Mouse (Mus musculus) regulatory T cell (primary cell): ENCODE results near the gene Apol7a.

Experiments
- in situ Hi-C: fragments of 300-600 bp; cut with MboI, MseI; formaldehyde crosslinking; loops from one replicate; pipeline ENCODE4 v1.15.1; 2025; ENCODE audit warnings: high pct_unique_total_duplicates

Gene Apol7a

DNA sequence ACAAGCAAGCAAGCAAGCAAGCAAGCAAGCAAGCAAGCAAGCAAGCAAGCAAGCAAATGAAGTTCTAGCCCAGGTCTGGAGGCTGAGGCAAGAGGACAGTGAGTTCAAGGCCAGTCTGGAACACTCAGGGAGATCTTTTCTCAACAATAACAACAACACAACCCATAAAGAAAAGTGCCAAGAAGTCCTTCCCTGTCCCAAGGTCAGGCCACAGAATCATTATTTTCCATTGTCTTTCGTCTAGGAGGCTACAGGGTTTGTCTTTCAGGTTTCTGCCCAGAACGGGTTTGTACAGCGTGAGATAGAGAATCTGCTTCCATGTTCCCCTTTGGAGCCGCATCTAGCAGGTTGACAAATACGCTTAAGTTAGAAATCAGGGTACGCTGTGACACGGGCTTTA is 48.8 kb downstream of the Apol7a start:
- in situ Hi-C loops = no loop called here

DNA sequence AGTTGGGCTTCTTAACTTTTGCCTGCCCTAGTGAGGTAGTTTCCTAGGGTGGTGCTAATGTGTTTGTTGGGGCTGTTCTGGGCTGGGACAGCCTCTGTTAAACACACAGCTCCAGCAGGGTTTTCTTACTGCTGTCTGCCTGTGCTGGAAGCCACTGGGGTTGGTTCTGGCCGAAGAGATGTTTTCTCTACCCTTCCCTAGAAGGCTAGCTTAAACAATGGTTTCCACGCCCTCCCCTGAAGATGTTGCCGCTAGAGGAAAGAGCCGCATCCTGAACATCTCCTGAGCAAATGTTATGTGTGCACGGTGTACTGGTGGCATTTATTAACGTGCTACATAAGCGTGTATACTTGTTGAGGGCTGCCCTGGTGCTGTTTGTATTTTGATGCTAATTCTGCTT is 50.8 kb downstream of the Apol7a start:
- in situ Hi-C loops = no loop called here

DNA sequence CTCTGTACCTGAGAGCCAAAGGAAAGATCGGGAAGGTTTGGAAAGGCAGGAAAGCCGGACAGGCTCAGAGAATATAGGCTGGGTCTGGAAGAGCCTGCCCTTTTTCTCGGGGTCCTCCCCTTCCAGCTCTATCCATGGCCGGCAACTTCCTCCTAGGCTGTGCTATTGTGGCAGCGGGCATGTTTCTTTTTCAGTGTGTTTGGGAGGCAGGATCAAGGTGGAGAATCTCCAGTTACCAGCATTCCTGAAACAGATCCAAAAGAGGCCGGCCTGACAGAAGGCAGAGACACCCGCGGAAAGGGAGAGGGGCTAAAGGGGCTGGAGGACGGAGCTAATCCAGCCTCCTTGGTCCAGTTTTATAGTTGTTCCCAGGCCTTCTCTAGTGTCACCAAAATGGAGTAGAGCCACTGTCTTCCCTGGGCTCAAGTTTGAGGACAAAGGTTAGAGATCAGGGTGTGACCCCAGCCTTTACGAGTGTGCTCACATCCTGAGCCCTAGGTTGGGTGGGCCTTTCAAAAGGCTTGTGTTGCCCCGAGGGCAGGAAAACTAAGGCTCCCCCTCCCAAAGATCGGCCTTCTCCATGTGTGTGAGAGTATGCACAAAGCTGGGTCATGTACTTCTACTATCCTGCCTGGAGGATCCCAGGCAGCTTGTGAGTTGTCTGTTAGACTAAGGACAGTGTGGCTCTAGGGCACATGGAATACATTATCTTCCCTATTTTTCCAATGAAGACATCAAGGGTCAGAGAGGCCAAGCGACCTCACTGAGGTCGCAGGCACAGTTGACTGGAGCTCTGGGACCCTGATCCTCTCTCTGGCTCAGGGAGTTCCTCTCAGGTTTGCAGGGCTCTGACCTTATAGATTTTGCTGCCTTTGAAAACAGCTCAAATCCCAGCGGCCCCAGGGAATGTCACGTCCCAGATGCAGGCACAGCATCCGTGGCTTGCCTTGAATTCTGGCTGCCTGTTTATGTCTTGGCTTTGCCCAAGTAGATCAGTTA is 54.5 kb downstream of the Apol7a start:
- in situ Hi-C loops = no loop called here

DNA sequence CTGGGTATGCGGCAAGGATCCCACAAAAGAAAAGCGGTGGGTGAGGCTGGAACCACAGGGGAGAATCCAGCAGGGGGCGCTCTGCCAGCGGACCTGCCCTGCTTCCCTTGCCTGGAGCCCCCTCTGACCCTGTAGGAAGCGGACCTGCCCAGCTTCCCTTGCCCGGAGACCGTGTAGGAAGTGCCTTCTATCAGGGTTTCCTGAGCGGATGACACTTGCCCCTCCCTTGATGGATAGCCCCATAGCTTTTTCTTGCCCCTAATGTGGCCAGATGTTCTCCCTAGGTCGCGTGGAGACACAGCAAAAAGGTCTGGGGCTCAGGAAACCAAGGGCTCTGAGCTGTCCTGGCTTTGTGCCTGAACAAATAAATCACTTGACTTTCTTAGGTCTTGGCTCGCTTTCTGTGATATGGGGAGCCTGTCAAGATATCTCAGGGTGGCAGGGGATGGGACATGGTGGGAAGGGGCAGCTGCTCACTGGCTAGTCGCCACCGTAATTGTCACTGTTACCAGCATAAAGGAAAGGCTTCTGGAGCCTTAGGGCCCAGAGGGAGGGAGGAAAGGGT is 55.3 kb downstream of the Apol7a start:
- in situ Hi-C loops = no loop called here

GRCm38 (mm10) chr15:77342962-77343526 is 55.9 kb downstream of the Apol7a start:
- in situ Hi-C loops = no loop called here

DNA sequence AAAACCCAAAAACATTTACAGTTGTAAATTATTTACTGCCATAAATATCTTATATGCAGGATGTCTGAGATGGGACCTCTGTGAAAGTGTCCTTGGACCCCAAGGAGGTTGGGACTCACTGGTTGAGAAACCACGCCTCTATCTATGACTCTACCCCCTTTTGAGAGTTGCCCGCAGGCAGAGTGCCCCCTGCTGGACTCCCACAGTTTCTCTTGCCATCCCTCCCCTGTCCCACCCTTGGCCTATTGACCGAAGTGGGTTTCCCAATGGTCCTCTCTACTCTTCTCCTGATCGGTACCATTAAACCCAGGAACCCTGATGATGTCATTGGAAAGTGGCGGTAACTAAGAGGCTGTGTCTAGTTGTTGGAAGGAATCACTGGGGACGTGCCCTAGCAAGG is 56.9 kb downstream of the Apol7a start:
- in situ Hi-C loops = no loop called here

- in situ Hi-C loops = no loop called here
Measured at GRCm38 (mm10) chr15:77340581-77340980, 58.3 kb downstream of the Apol7a start.

DNA sequence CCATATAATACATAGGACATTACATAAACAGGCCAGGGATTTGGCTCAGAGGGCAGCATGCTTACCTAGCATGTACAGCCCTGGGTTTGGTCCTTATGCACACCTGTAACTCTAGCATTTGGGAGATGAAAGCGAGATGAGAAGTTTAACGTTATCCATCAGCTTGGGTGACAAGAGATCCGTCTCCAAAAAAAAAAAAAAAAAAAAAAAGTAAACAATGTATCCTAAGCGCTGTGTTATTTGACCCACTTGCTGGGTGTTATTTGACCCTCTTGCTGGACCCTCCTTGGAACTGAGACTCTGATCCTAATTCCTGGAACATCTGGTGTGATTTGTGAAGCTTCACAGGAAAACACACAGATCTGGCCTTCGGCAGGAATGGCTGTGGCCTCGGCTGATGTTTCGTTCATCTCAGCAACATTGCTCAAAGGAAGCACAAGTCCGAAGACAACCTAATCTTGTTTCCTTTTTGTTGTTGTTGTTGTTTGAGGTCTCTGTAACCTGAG is 59.9 kb downstream of the Apol7a start:
- in situ Hi-C loops = no loop called here

- in situ Hi-C loops = no loop called here
Measured at GRCm38 (mm10) chr15:77338451-77338850, 60.5 kb downstream of the Apol7a start.
